Mouse (Mus musculus) embryonic stem cell, embryonic (primary cell): Measurements from ENCODE around the gene Ube3c.
"Not testable (repeated sequence)": the region's sequence is repeated elsewhere in the genome, so short reads cannot be mapped to it uniquely, and the experiment has no call there.

Experiments used
- CTCF ChIA-PET, 4 experiments: fragments of 300-600 bp in 2 of 4; fragments of 350-600 bp in 2 of 4; sonication (Branson Sonifier 250); formaldehyde crosslinking; loops; one replicate each; lab custom pipeline; 2022; ENCODE audit warnings: inconsistent platforms in 2 of 4; lab: Charles Lee
- POLR2A ChIA-PET, 4 experiments: fragments of 300-600 bp in 2 of 4; fragments of 350-600 bp in 2 of 4; sonication (Branson Sonifier 250); formaldehyde crosslinking; loops; one replicate each; lab custom pipeline; 2022; ENCODE audit warnings: antibody characterized with exemption in 4 of 4, inconsistent platforms in 1 of 4; lab: Charles Lee

The Ube3c gene

DNA sequence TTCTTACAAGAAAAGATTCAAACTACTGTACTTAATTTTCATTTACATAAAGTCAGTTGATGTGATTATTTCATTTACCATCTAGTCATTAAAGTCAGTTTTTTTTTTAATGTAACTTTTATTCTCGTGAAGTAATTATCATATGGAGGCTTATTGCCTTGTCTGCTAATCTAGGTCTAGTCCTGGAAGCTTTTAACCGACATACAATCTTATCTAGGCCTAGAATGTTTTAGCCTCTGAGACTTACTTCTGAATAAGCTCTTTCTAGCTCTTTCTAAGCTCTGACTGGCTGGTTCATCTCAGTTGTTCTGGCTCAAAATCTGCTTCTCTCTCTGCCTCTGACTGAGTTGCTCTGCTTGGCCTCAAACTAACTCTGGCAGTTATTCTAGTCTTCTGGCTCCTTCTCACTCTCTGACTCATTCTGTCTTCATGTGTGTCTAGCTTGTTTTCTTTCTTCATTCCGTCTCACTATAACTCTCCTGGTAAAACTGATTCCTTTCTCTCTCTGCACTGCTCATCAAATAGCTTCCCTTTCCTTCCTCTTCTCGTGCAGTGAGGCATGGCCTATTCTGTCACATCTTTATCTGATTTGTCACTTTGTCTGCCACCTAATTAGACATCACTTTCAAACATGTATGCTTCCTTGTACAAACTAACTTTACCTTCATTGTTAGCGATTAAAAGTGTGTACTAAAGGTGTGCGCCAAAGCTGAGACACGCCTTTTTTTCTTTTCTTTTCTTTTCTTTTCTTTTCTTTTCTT, 72.3 kb downstream of the Ube3c start:
- POLR2A ChIA-PET: interaction anchor here in 1 of 4 experiments (0.7 to 1.5 kb wide), 3 partner anchors 9 to 31 kb away, joined by 3 to 5 read pairs (median 3); no protein-coding TSS in a partner anchor
- CTCF ChIA-PET: no interaction called here

GRCm38 (mm10) chr5:29651696-29652095, 82.7 kb downstream of the Ube3c start:
- POLR2A ChIA-PET: interaction anchor here in 1 of 4 experiments (0.8 kb wide), 1 partner anchor 61 kb away, joined by 3 read pairs; no protein-coding TSS in a partner anchor
- CTCF ChIA-PET: no interaction called here

DNA sequence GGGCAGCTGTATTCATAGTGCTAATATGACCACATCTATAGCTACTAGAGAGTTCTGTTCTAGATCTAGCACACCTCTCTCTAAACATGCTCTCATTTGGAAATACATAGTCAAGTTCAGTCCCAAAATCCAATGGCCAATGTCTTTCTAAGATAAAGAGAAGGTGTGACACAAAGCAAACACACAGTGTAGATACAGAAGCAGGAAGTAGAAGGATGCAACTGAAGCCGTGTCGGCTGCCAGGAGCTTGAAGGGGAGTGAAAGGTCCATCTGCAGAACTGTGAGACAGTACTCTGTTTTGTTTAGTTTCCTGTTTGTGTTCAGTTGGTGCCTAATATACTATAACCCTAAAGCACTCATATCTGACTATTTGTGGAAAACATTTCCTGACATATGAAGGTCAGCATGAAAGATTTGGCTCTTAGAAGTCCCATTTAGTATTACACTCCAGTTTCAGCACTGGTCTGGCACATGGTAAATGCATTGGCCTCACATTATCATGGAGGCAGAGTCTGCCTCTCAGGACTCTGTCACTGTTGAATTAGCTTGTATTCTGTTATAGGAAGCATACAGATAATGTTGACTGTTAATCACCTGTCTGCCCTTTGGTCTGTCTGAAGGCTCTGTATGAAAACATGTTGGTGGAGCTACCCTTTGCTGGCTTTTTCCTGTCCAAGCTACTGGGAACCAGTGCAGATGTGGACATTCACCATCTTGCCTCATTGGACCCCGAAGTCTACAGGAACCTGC, 88.7 kb downstream of the Ube3c start:
- POLR2A ChIA-PET: interaction anchor here in 1 of 4 experiments (0.5 to 1.3 kb wide), 7 partner anchors 9 to 82 kb away, joined by 3 to 5 read pairs (median 3); no protein-coding TSS in a partner anchor
- CTCF ChIA-PET: interaction anchor here in 2 of 4 experiments (0.6 to 1.2 kb wide), 2 partner anchors 14 to 167 kb away, joined by 3 read pairs; no protein-coding TSS in a partner anchor

DNA sequence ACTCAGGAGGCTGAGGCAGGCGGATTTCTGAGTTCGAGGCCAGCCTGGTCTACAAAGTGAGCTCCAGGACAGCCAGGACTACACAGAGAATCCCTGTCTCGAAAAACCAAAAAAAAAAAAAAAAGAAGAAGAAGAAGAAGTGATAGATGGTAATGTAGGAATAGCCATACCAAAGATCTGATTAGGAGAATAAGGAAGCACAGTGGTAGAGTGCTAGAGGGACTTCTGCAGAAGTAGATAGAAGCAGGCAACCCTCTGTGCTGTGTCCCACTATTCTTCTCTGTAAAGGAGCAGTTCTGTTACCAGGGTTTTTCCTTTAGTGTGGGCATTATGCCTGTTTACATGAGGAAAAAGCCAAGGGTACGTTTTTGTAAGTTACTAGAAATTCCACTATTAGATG, 92.2 kb downstream of the Ube3c start:
- POLR2A ChIA-PET: interaction anchor here in 1 of 4 experiments (0.6 to 0.7 kb wide), 3 partner anchors 29 to 55 kb away, joined by 3 read pairs; no protein-coding TSS in a partner anchor
- CTCF ChIA-PET: not testable (repeated sequence)

GRCm38 (mm10) chr5:29665391-29665790, 96.3 kb downstream of the Ube3c start:
- ChIA-PET POLR2A (interaction anchor here in 1 of 4 experiments (0.6 to 1.1 kb wide), 2 partner anchors 8 to 68 kb away, joined by 3 read pairs; no protein-coding TSS in a partner anchor), CTCF (no interaction called here)

GRCm38 (mm10) chr5:29672551-29672950, 103.5 kb downstream of the Ube3c start:
- ChIA-PET POLR2A (interaction anchor here in 1 of 4 experiments (1.0 kb wide), 1 partner anchor 8 kb away, joined by 3 read pairs; no protein-coding TSS in a partner anchor), CTCF (no interaction called here)

- ChIA-PET CTCF (interaction anchor here in 2 of 4 experiments (0.5 to 0.6 kb wide), 2 partner anchors 216 to 391 kb away, joined by 3 to 5 read pairs; no protein-coding TSS in a partner anchor), POLR2A (interaction anchor here in 1 of 4 experiments (1.0 kb wide), 1 partner anchor 11 kb away, joined by 5 read pairs; no protein-coding TSS in a partner anchor)
These were observed 105.3 kb downstream of the Ube3c start for GRCm38 (mm10) chr5:29674305-29674704.

DNA sequence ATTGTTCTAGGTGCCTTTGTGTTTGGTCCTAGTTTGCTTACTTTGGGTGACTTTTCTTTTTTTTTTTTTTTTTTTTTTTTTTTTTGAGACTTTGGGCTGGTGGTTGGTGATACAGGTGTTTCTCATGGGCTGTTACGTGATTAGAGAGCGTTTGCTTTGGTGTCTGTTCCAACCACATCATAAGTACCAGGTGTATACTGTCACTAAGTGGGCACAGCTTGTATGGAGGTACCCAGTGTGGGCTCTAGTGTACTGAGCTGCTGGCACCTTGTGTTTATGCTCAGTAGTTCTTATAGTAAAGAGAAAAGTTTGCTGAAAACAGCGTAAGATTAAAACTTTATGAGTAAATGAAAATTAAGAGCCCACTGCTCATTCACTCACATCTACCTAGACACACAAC, 107.4 kb downstream of the Ube3c start:
- ChIA-PET POLR2A (interaction anchor here in 1 of 4 experiments (0.8 to 1.5 kb wide), 2 partner anchors 12 to 19 kb away, joined by 4 read pairs; no protein-coding TSS in a partner anchor), CTCF (no interaction called here)

- POLR2A ChIA-PET: interaction anchor here in 2 of 4 experiments (0.7 to 2.4 kb wide), 3 partner anchors 10 to 13 kb away, joined by 4 to 7 read pairs (median 5); no protein-coding TSS in a partner anchor
- CTCF ChIA-PET: no interaction called here
These were observed 116.0 kb downstream of the Ube3c start for GRCm38 (mm10) chr5:29685085-29685484.

DNA sequence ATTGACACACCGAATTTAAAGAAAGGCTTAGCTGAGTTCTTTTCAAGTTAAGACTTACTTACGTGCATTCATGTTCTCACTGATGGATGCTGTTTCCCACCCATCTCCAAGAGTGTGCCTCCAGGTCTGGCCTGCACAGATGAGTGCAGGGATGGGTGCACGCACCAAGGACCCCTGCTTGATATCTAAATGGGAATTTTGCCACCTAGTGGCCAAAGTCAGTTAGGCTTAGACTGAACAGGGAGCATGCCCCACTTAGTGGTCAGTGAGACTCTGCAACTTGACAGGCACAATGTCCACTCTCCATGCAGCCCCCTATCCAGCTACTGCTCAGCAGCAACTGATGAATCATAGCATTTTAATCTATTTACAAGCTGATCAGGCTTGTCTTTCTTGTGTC, 118.6 kb downstream of the Ube3c start:
- ChIA-PET POLR2A (interaction anchor here in 2 of 4 experiments (0.9 to 2.0 kb wide), 4 partner anchors 12 to 309 kb away, joined by 3 to 5 read pairs (median 4); partner anchors contain the start of genes Gm5129 (in 1 of the 2) and Lmbr1 (in 1 of the 2)), CTCF (interaction anchor here (0.6 to 2.0 kb wide), 17 partner anchors 9 to 1236 kb away, joined by 3 to 8 read pairs (median 3); partner anchors contain the start of gene Nom1 (in 1 of the 4))

DNA sequence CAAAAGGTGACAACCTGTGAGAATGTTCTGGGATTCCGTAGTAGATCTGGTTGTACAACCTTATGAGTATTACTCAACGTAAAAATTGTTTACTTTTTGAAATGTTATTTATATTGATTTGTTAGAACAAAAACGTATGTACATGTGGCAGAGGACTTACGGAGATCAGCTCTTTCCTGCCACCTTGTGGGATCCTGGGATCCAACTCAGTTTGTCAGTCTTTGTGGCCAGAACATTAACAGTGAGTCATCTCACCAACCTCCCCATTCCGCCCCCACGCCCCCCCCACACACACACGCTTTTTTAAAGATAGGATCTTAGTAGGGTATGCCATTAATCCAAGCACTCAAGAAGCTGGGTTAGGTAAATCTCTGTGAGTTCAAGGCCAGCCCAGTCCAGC, 119.3 kb downstream of the Ube3c start:
- ChIA-PET POLR2A (interaction anchor here in 2 of 4 experiments (0.9 to 2.0 kb wide), 4 partner anchors 11 to 310 kb away, joined by 3 to 5 read pairs (median 3); partner anchors contain the start of gene Lmbr1 (in 1 of the 2)), CTCF (interaction anchor here (0.6 to 2.0 kb wide), 18 partner anchors 8 to 1237 kb away, joined by 3 to 8 read pairs (median 3); partner anchors contain the start of gene Nom1 (in 1 of the 4))

GRCm38 (mm10) chr5:29698493-29698892, 129.5 kb downstream of the Ube3c start:
- CTCF ChIA-PET: interaction anchor here in 2 of 4 experiments (0.6 to 1.7 kb wide), 8 partner anchors 9 to 416 kb away, joined by 3 to 8 read pairs (median 4); no protein-coding TSS in a partner anchor
- POLR2A ChIA-PET: interaction anchor here (0.5 to 8.0 kb wide), 45 partner anchors 8 to 456 kb away, joined by 3 to 181 read pairs (median 4); partner anchors contain the start of genes Dnajb6 (in 4 of the 4), Gm5129 (in 4 of the 4), Hadha (in 1 of the 4) and Hadhb (in 1 of the 4)

DNA sequence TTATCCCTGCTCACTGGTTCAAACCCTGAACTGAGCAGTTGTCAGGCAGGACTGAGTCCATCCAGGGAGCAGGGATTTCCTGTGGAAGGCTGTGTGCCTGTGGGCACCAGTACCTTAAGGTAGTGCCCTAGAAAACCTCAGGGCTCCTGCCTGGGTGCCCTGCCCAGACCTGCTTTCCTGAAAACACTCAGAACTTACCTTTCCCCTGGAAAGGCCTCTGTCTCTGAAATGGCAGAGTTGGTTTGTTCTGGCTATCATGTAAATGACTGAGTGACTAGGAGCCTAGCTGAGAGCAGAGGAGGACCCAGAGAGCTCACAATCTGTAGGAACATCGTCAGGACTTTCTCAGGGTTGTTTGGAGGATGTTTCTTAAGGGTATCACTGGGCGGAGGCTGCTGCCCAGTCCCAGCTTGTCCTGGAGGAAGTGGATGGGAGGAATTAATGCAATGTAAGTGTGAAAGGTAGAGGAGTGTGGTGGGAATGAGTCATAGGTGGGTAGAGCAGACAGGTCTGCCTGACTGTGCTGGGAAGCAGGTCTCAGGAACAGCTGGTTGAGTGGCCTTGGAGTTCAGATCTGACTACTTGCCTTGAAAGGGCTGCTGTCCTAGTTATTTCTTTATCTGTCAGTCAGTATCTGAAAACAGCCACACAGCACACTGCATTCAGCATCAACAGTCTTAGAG, 130.6 kb downstream of the Ube3c start:
- POLR2A ChIA-PET: interaction anchor here in 3 of 4 experiments (0.6 to 8.0 kb wide), 22 partner anchors 9 to 302 kb away, joined by 3 to 181 read pairs (median 5); partner anchors contain the start of genes Dnajb6 (in 3 of the 3) and Gm5129 (in 3 of the 3)
- CTCF ChIA-PET: interaction anchor here in 1 of 4 experiments (1.7 kb wide), 1 partner anchor 13 kb away, joined by 4 read pairs; no protein-coding TSS in a partner anchor

DNA sequence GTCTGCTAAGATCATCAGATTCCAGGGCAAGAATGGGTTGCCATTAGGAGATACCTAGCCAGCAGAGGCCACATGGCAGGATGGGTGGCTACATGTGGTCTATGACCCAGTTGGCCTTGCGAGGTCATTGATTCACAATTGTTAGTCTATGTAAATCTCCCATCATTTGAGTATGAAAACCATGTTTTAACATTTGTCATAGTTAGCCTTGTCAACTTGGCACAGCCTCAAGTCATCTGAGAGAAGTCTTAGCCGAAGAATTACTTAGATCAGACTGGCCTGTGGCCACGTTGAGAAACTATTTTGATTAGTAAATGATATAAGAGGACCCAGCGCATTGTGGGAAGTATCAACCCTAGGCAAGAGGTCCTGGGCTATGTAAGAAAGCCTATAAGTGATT, 138.2 kb downstream of the Ube3c start:
- POLR2A ChIA-PET: interaction anchor here in 3 of 4 experiments (0.7 to 10.0 kb wide), 13 partner anchors 7 to 67 kb away, joined by 3 to 192 read pairs (median 8); partner anchors contain the start of genes Dnajb6 (in 3 of the 3) and Gm5129 (in 3 of the 3)
- CTCF ChIA-PET: no interaction called here

DNA sequence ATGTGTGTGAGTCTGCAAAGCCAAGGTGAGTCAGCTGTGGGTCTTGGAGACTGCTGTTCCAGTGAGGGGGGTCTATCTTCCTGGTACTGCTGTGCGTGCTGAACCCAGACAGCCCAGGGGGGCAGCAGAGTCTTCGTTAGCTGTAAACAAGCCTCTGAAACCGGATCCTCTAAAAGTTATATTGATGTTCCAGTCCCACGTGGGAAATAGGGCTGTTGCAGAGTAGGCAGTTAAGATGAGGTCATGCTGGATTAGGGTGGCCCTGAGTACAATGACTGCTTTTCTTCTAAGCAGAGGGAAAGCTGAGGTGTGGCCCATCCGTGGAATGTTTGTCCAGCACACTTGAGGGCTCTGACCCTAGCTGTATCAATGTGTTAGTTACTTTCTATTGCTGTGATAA, 139.2 kb downstream of the Ube3c start:
- CTCF ChIA-PET: interaction anchor here in 1 of 4 experiments (0.6 kb wide), 1 partner anchor 1522 kb away, joined by 5 read pairs; no protein-coding TSS in a partner anchor

DNA sequence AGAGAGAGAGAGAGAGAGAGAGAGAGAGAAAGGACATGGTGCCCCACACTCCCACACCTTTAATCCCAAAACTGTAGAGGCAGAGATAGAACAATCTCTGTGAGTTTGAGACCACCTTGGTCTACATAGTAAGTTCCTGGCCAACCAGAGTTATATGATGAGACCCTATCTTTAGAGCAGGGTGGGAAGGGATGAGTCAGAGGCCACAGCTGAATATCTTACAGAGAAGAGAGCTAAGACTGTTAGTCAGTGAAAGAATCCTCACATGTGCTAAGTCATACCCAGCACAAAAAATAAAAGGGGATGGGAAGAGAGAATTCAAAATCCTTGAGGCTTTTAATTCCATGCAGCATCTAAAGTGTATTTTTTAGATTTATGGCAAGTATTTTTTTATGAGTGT, 142.6 kb downstream of the Ube3c start:
- ChIA-PET POLR2A (interaction anchor here in 3 of 4 experiments (0.8 to 10.0 kb wide), 11 partner anchors 11 to 403 kb away, joined by 3 to 192 read pairs (median 5); partner anchors contain the start of genes Dnajb6 (in 2 of the 3) and Gm5129 (in 2 of the 3)), CTCF (no interaction called here)

More for the DNA sequence above, 139.2 kb downstream of the Ube3c start:
- POLR2A ChIA-PET: interaction anchor here in 3 of 4 experiments (0.7 to 10.0 kb wide), 20 partner anchors 8 to 138 kb away, joined by 3 to 192 read pairs (median 4); partner anchors contain the start of genes Dnajb6 (in 3 of the 3) and Gm5129 (in 3 of the 3)
